Mouse (Mus musculus) layer of hippocampus, postnatal 36 days (tissue): ENCODE measurements around the gene Gm49369. TPM values are rescaled to one million over a fixed set of nuclear protein-coding genes. Genes with fewer than 3 reads are reported as not detected.
"Not testable (repeated sequence)": the region's sequence is repeated elsewhere in the genome, so short reads cannot be mapped to it uniquely, and the experiment has no call there.

Experiments used
- DNase-seq, 2 experiments: peaks; one replicate each; pipeline ENCODE4 v3.0.0; 2022
- total RNA-seq, 2 experiments: library from RNA; stranded (reverse); gene quantifications; 2 replicates each; pipeline ENCODE4 v1.2.3; 2021

Gm49369 gene
- total RNA-seq = not detected

DNA sequence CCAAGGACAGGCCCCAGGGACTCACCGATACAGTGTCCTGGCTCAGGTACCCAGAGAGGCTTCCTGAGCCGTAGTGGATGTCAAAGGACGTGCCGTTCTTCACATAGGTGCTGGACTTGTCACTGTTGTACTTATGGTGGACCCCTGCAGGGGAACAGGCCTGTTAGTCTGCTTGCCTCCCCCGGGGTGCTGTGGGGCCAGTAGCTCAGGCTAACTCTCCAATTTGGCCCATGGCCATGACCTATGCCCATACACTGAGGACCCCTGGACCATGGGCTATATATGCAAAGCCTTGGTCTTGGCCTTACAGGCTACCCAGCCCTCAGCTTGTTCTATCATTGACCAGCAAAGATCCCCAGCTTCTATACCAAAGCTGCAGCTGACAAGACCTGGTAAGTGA lies at the start of gene Gm49369:
Gene Gm49369, minus strand, starts transcription at position 101 of the 400 bp plus-strand sequence.
- no peak for DNase-seq

DNA sequence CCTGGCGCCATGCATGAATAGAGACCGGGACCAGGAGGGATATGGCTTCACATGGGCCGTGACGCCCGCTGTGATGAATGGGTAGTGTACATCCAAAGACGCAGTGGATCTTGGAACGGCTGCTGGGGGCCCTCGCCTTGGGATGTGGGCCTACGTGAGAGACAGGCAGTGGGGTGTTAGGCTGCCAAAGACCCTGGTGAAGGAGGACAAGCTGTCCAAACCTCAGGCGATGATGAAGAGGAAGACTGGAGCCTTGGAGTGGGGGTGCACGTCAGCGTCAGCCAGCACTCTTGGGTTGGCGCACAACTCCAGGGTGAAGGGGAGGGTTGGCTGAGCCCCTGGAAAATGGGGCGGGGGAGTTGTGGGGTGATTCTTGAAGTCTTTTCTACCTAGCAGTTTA lies 48.6 kb upstream of the Gm49369 start:
- DNase-seq = no peak

DNA sequence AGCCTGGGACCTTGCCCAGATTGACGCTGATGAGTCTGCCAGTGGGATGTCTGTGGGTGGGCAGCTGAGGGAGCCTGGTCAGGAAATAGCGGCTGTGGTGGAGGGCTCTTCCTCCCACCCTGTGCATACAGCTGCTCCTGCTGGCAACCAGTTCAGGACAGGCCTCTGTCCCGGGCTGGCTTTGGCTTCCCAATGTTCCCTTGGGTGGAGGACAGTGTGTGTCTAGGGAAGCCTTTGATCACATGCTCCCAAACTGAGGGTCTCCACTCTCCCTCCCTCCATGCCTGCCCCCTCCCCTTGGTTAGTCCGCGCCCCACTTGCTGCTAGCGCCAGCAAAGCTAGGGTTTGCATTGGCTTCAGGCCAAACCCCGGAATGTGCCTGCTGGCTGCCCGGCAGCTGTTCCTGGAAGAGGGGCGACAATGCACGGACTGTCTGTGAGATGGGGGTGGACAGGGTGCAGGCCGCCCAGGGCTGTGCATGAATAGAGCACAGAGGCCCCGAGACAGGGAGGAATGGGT lies 47.8 kb upstream of the Gm49369 start:
- DNase-seq = peak; percentile 38 to 42

DNA sequence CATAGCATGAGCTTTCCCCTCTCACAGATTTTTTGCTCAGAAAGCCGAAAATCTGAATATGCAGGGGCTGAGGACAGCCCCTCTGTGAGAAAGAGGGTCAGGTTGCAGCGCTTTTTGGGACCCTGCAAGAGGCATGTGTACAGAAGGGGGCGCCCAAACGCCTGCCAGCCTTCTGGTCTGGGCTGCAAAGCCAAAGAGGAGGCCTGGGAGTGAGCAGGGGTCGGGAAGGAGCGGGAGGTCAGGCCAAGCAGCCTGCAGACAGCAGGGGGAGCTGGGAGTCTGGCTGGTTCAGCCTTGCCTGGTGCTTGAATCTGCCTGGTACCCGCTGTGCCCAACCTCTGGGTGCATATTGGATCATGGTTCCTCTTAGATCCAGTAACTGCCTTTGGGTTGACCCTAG lies 45.7 kb upstream of the Gm49369 start:
- no peak for DNase-seq

DNA sequence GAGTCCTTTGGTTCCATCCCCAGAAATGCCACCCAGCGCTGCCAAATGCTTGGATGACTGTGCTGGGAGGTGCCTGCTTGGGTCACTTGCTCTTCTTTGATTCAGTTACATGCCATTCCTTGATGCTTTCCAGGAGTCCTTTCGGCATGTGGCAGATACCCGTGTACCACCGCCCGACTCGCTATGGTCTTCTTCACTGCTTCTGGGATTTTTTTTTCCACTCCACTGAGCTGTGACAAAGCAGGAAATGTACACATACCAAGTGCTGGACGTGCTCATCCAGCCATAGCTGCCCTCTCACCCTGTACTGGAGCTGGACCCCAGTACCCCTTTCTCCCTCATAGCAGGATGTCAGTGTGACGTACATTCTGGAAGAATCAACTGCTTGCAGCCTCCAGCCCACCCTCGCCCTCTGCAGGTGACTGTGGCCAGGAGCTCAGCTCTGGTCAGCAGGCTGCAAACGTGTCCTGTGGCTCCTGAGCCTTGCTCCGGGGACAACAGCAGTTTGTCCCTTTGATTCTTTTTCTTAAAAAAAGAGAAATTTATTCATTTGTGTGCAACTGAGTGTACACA lies 43.3 kb upstream of the Gm49369 start:
- DNase-seq = no peak

DNA sequence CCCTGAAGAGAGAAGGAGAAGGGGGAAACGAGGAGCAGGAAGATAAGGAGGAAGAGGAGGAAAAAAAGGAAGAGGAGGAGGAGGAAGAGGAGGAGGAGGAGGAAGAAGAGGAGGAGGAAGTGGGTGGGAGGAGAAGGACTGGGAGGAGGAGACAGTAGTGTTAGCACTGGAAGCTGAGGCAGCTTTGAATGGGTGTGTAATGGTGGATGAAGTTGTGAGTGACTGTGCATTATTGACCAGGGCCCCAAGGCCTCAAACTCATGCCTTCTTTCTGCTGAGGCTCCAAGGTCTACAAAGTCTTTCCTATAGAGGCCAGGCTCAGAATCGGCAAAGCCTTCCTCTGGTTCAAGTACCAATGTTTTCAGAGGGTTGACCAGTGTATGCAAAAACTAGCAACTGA lies 39.4 kb upstream of the Gm49369 start:
- DNase-seq = no peak

DNA sequence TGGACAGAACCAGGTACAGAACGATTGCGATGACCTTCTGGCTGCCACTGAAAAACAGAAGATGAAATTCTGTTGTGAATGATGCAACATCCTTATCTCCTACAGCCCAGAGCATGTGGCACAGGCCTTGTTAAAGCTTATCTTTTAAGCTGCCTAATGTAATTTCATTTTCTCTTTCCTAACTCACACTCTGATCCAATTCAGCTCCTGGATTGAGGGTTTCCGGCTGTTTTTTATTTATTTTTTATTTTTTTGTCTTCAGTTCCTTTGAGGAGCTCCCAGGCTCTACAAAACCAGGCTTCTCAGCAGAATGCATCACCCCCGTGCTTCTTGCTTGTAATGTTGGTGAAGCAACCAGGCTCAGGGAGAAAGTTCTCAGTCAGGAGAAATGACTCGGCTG lies 37.4 kb upstream of the Gm49369 start:
- DNase-seq = no peak

DNA sequence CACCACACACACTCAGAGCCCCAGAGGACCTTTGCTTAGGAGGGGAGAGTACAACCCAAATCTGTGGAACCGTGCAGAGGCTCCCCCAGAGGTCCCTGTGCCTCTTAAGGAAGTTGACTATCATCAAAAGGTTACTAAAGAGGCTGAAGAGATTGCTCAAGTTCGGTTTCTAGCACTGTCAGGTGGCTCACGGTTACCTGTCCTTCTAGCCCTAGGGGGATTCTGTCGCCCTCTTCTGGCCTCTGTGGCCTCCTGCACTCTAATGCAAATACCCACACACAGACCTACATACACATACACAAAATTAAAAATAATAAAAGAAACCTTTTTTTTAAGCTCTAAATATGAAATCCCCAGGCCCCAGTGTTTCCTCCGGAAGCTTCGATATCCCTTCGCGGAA lies 36.2 kb upstream of the Gm49369 start:
- no peak for DNase-seq

DNA sequence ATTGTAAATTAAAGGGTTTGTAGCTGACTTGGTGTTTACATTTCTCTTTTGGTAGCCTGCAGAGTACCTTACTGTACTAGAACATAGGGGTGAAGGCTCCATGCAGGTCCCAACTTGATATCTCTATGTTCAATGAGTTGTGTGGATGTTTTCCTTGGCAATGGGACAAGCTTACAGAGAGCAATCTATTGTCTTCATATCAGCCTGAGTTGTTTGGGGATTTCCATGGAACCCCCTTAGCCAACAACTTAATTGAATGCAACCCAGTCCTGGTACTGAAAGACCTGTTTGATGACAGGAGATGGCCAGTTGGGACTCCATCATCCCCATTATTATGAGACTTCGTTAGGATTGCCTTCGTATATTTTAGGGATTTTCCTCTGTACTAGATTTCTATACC lies 35.6 kb upstream of the Gm49369 start:
- DNase-seq = no peak

DNA sequence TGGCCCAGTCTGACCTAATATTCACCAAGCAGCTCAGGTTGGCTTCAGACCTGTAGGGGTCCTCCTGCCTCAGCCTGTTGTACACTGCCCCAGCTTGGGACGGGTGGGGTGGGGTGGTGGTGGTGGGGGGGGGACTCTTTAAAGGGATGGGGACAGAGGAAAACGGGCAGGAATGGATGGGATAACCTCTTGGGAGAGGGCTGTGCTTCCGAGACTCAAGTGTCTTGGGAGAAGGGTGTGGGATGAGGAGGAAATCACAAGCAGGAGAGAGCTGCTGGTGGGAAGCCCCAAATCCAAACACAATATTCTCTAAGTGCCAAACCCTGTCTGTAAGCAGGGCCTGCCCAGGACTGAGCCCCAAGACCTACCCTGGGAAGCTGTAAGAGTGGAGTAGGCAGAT lies 33.8 kb upstream of the Gm49369 start:
- no peak for DNase-seq

DNA sequence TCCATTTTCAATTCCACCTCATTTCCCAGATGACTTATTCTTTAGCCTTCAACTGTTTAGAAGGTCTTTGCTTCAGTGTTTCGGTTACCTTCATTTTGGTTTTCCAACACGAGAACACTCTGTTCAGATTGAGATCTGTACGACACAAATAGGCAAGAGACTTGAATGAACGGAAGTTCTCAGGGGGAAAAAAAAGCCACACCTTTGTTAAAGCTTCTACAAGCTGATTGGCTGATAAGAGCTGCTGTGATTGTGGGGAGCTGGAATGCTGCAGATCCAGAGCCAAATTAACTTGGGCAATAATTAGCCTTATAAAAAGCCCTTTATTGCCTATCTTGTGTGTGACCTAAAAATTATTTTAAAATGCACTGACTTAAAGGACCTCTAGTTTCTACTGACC lies 32.8 kb upstream of the Gm49369 start:
- no peak for DNase-seq

DNA sequence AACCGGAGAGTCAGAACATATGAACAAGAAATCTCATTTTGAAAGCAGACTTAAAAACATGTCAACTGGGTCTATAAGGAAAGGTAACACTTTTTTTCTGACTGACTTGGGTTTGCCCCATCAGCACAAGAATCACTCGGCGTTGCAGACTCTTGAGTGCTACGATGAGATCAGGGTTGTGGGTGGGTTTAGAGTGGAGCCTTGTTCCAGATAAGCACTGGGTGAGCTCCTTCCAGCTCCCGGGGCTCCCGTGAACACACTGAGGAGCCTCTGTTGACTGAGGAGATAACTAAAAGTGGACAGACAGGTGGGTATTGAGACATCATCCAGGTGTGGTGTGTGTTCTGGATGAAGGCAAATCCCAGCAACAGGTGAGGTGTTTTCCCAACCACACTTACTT lies 30.8 kb upstream of the Gm49369 start:
- DNase-seq = no peak

DNA sequence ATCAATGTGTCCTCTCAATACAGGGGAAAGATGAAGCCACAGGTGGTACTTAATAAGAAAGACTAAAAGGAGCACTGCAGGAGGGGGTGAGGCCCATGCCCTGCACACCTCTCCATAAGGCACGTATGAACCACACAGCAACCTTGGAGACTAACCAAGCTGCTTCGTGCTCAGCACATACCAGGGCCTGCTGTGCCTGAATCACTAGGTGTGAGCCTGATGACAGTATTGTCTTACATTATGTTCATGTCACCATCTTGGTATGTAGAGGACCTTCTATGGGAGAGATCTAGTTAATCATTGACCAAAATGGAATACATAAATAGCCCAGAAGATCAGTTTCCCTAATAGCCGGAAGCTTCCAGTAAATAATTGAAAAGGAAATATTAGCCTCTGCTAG lies 27.1 kb upstream of the Gm49369 start:
- DNase-seq = no peak

DNA sequence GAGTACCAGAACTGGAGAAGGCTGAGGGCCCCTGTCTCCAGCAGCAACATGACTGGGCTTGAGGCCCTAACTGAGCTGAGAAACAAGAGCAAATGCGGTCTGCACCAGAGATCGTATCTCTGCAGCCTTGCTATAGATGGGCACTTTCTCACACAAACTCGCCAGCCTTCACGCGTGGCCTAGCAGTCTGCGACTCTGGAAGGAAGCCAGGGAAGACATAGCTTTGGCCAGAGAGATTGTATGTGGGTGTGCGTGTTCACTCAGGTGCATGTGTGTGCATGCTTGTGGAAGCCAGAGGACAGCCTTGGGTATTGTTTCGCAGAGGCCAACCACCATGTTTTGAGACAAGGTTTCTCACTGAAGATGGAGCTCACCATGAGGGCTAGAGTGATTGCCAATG lies 26.2 kb upstream of the Gm49369 start:
- no peak for DNase-seq

DNA sequence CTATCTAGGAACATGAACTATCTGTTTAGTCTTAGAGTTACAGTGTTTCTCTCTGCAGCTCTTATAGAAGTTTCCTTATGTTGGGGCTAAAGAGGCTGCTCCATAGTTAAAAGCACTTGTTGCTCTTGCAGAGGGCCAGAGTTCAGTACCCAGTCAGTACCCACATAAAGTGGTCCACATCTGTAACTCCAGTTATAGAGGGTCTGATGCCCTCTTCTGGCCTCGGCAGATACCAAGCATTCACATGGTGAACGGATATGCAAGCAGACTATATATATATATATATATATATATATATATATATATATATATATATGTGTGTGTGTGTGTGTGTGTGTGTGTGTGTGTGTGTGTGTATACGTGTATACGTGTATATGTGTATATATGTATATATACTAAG lies 25.5 kb upstream of the Gm49369 start:
- no peak for DNase-seq

DNA sequence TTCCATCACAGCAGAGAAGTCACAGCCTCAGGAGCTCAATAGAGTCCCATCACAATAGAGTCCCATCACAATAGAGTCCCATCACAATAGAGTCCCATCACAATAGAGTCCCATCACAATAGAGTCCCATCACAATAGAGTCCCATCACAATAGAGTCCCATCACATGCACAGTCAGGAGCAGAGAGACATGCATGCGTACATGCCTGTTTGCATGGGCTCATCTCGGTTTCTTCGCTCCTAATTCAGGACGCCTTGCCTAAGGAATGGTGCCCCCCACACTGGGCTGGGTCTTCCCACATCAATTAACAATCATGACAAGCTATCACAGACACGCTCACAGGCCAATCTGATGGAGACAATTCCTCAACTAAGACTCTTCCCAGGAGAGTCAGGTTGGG lies 22.7 kb upstream of the Gm49369 start:
- DNase-seq = not testable (repeated sequence)

DNA sequence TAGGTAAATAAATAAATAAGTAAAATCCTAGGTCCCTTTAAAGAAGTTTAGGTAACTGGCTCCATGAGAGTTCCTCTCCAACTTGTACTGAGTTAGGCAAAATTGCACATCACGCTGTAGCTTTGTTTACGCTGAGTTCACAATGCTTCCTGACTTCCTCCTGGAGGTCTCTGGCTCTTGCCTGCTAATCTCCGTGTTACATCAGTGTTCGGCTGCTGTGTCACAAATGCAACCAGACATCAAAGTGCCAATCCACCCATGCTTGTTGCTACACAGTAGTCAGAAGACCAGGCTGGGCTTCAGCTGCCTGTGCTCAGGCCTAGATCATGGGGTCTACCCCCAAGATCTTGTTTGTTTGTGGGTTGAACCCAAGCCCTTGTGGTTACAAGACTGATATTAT lies 21.1 kb upstream of the Gm49369 start:
- no peak for DNase-seq

DNA sequence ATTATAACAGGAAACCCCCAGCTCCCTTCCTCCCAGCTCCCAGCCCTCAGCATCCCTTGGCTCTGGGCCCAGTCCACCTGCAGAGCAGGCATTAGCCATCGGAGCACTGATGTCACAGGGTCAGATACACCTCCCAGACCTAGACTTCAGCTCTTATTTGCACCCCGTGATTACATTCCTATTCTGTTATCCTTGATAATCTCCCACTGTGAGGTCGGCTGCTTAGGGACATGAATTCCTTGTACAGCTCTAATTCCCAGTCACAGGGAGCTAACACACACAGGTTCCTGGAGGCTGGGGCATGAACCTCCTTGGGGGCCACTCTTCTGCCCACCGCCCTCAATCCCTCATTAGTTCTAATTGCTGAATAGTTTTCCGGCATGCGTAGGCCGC lies 18.3 kb upstream of the Gm49369 start:
- DNase-seq = no peak

DNA sequence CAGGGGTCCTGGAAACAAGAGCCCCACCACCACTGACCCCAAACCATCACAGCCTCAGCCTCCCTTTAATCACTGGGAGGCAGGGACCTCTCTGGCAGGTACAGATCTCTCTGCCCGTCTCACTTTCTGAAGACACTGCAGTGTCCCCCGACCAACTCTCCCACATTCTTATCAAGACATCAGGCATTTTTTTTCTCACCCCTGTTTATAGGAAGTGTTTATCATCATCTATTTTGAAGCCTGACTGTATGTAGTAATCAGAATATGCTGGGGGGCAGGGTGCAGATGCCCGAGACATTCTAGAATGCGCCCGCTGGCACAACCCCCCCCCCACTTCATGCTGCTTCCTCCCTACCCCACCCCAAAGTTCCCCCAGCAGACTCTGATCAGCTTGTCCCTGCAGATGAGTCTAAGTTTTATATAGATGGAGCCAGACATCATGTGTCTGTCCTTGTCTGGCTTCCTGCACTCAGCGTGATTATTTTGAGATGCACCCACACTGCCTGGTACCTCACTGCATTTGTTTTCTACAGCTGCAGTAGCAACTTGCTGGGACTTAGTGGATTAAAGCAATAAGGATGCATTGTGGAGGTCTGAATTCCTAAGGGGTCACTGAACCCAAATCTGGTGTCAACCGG lies 17.8 kb upstream of the Gm49369 start:
- DNase-seq = no peak

DNA sequence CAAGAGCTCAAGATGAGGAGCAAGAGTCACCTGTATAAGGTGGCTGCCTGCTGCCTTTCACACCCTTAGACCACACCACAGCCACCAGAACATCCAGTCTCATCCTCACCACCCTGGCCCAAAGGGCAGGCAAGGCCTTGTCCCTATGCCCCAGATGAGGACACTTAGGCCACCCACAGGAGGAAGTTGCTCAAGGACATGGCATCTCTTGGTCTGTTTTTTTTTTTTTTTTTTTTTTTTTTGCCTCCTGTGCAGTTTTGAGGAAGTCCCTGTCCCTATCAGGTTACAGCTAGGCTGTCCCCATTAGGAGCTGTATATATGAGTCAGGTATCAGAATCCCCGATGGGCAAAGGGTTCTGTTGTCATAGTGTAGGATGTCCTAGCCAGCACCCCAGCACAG lies 16.8 kb upstream of the Gm49369 start:
- DNase-seq = no peak

DNA sequence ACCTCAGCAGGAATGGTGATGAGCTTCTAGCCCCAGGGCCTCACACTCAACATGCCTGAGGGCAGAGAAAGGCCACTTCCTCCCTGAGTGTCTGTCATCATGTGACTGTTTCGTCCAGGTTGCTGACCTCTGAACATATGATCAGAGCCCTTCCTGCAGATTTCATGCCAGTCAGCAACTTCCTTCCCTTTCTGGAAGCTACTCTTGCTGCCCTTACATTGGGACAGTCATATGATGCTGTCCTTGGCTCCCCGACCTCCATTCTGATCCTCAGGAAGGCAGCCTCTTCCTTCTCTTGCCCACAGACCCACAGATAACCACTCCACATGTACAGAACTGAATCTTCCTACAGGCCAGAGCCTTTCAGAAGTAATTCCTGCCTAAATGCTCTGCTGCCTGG lies 15.6 kb upstream of the Gm49369 start:
- no peak for DNase-seq

DNA sequence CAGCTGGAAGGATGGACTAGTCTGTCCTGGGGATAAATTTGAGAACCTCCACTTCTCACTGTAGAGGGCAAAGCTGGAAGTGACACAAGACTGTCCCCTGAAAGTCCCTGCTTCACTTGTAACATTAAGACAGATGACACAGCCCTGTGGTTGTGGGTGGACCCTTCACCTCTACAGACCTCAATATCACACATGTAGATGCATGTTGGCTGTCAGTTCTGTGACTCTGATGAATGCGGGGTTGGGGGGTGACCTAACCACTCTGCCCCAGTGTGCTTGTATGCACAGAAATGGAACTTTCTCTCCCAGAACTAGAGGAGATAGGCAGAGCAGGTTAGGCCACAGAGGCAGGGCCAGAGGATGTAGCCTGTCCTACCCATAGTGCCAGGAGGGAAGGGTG lies 14.1 kb upstream of the Gm49369 start:
- no peak for DNase-seq

DNA sequence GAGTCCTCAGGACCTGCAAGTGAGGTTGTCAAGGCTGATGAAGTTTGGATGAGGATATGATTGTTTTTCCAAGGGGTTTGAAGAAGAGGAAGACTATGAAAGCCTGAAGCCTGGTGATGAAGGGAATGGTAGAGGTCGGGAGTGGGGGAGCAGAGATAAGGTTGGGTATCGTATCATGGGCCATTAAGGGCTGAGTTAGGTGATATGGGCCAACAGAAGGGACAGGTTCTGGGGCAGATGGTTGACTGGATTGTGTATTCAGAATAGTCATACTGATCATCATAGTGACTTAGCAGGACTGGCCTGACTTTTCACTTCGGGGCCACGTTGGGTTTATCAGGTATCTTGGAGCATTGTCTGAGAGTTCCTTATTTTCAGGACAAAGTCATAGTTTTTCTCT lies 13.0 kb upstream of the Gm49369 start:
- DNase-seq = no peak

DNA sequence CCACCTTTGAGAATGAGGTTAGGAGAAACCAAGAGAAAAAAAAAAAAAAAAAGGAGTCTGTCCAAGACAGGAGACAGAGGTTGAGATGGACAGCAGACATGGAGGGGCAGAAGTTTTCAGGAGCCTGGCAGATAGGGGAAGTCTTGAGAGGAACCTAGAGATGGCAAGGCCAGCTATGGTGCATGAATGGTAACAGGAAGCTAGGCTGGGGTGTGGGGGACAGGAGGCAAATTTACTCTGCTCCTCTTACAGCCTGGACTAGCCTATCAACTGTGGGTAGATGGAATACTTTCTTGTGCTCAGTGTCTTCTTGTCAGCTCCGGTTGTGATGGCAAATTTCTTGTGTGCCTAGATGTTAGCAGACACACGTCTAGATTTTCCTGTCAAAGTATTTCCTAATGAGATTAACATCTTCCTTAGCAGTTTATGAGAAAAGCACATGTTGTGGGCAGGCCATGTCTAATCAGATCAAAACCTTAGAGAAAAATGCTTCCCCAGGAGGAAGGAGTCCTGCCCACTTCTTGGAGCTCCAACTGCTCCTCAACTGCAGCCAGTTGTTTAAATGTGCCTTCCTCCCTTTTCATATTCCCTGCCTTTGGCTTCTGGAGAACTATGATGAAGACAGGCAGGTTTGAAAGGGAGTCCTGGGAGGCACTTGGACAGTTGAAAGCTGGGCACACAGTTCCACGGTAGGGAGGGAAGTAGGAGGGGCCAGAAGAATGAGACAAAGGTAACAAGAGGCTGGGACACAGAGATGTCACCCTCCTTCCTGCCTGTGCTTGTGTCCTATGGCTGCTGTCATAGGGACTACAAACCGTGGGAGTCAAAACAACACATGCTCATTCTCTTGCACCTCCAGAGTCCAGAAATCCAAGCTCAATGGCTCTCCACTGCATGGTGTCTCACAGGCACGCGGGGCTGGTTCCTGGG lies 12.1 kb upstream of the Gm49369 start:
- no peak for DNase-seq
